Mouse (Mus musculus) heart, adult 2 months (tissue): Measurements from ENCODE around the gene Chchd3. TPM values are rescaled to one million over a fixed set of nuclear protein-coding genes. Genes with fewer than 3 reads are reported as not detected.
A peak's percentile ranks its signal among the peaks of the same experiment; 100 is the strongest.

Source experiments
- DNase-seq, 2 experiments: peaks; one replicate each; pipeline ENCODE4 v3.0.0; 2021
- H3K27ac ChIP-seq: fragments of 200-600 bp; 2 replicates; pipeline ENCODE4 v1.8.1; 2022
- H3K27me3 ChIP-seq: fragments of 200-500 bp; 2 replicates; pipeline ENCODE4 v1.6.1; 2012; ENCODE audit warnings: mild to moderate bottlenecking, low read length, inconsistent platforms, mixed read lengths; ENCODE audit not compliant: control insufficient read depth, insufficient read depth
- H3K36me3 ChIP-seq: fragments of 200-500 bp; 2 replicates; pipeline ENCODE4 v1.6.1; 2012; ENCODE audit warnings: low read length, inconsistent platforms; ENCODE audit not compliant: control insufficient read depth, insufficient read depth
- H3K4me1 ChIP-seq: fragments of 200-500 bp; 2 replicates; pipeline ENCODE4 v1.6.1; 2011; ENCODE audit warnings: low read length; ENCODE audit not compliant: control insufficient read depth, insufficient read depth
- H3K4me3 ChIP-seq: fragments of 200-600 bp; 2 replicates; pipeline ENCODE4 v1.8.1; 2022
- H3K79me2 ChIP-seq: fragments of 200-500 bp; replicated peaks from 2 replicates; pipeline ENCODE4 v1.6.1; 2012; ENCODE audit warnings: mild to moderate bottlenecking, inconsistent platforms, low read length, moderate library complexity, mixed read lengths; ENCODE audit not compliant: control insufficient read depth, insufficient read depth
- H3K9ac ChIP-seq: fragments of 200-500 bp; 2 replicates; pipeline ENCODE4 v1.6.1; 2012; ENCODE audit warnings: low read depth, mild to moderate bottlenecking, control low read depth, inconsistent platforms, low read length, mixed read lengths
- CTCF ChIP-seq: fragments of 200-600 bp; IDR thresholded peaks from 2 replicates; pipeline ENCODE4 v1.8.1; 2022; ENCODE audit warnings: antibody characterized with exemption, mild to moderate bottlenecking, moderate library complexity
- EP300 ChIP-seq: fragments of 200-500 bp; IDR thresholded peaks from 2 replicates; pipeline ENCODE4 v1.6.1; 2011; ENCODE audit warnings: low read depth, low read length, control low read depth; ENCODE audit not compliant: insufficient read depth
- POLR2A ChIP-seq: fragments of 200-500 bp; IDR thresholded peaks from 2 replicates; pipeline ENCODE4 v1.6.1; 2011; ENCODE audit warnings: mild to moderate bottlenecking, low read depth, low read length, control low read depth; ENCODE audit not compliant: insufficient read depth
- WGBS: fragments of 180-500 bp; shearing (Covaris S2); methylation state at CpG from one replicate; pipeline ENCODE4 v1.1.7; 2018; 5-methylcytosine and 5-hydroxymethylcytosine counted together
- intact Hi-C: fragments of 180-260 bp; cut with DNase I; formaldehyde crosslinking; loops from one replicate; pipeline ENCODE4 v1.15.1; 2025
- polyA plus RNA-seq: library from polyadenylated mRNA; depleted of rRNA; stranded (reverse); fragments of >200 nt; gene quantifications from 2 replicates; pipeline ENCODE4 v1.2.3, GENCODE M21; 2012
- total RNA-seq, 2 experiments: library from RNA; stranded (reverse); gene quantifications; 2 replicates each; pipeline ENCODE4 v1.2.3; 2021

The Chchd3 gene
- total and polyA plus RNA-seq, 3 experiments: 195 to 621 (median 490) TPM

GRCm38 (mm10) chr6:33001271-33001670, 58.8 kb downstream of the Chchd3 start:
- no peak overlapping the region for H3K4me3 ChIP-seq
- H3K27ac ChIP-seq: no peak overlapping the region
- no peak for DNase-seq
- H3K27me3 ChIP-seq: no peaks in the 10 kb centered on the region
- TF ChIP-seq EP300 (no peak), POLR2A (no peak), CTCF (no peak)
- H3K9ac ChIP-seq: no peak overlapping the region
- 94% methylated on average over 15 of the region's 15 CpGs for WGBS
- peaks cover 7% of the 10 kb centered on the region for H3K4me1 ChIP-seq
- intact Hi-C loops: no loop called here
- H3K36me3 ChIP-seq: peaks cover 6% of the 10 kb centered on the region
- peaks cover 3% of the 10 kb centered on the region for H3K79me2 ChIP-seq

DNA sequence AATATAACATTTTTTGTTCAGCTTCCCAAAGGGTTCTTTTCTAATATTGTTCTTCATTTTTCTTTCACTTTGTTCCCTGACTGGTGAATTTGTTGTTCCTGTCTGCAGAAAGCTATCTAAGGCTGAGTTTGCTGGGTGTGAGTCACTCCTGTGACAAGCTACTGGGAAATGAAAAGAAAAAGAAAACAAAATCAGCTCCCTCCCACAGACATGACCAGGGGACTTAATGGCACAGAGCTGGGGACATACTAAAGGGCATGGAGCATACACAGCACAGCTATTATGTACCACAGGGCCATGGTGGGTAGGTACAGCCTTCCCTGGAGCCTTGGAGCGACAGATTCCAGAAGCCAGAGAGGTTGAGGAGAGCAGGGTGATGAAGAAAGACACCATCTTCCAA, 63.5 kb downstream of the Chchd3 start:
- TF ChIP-seq EP300 (no peak), POLR2A (no peak), CTCF (no peak)
- intact Hi-C loops: no loop called here
- Histone ChIP-seq H3K27me3 (no peaks in the 10 kb centered on the region), H3K9ac (peak overlapping the region; percentile 65), H3K79me2 (peaks cover 5% of the 10 kb centered on the region), H3K27ac (no peak overlapping the region), H3K4me1 (peaks cover 3% of the 10 kb centered on the region), H3K36me3 (peaks cover 3% of the 10 kb centered on the region), H3K4me3 (no peak overlapping the region)
- 75% methylated on average over 1 of the region's 1 CpGs for whole genome bisulfite sequencing
- DNase-seq: no peak

DNA sequence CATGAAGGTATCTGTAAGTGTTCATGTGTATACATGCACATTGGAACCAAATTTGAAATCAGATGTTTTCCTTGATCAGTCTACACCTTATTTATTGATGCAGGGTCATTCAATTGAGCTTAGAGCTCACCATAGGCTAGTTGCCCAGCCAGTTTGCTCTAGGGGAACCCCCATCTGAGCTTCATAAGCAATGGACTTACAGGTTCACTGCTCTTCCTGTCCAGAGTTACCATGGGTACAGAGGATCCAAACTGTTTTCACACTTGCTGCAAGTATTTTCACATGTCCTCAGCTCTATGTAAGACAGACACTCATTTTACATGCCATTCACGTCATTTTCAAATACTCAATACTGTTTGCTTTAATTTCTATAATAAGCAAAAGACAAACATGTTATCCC, 66.2 kb downstream of the Chchd3 start:
- intact Hi-C loops: no loop called here
- no peak overlapping the region for H3K4me3 ChIP-seq
- no peak overlapping the region for H3K9ac ChIP-seq
- no peak for TF ChIP-seq EP300
- TF ChIP-seq CTCF: no peak
- no peak for TF ChIP-seq POLR2A
- H3K36me3 ChIP-seq: peaks cover 5% of the 10 kb centered on the region
- H3K79me2 ChIP-seq: peaks cover 3% of the 10 kb centered on the region
- DNase-seq: no peak
- H3K27ac ChIP-seq: no peak overlapping the region
- peaks cover 8% of the 10 kb centered on the region for H3K4me1 ChIP-seq
- 93% methylated on average over 1 of the region's 1 CpGs for WGBS
- H3K27me3 ChIP-seq: no peaks in the 10 kb centered on the region

DNA sequence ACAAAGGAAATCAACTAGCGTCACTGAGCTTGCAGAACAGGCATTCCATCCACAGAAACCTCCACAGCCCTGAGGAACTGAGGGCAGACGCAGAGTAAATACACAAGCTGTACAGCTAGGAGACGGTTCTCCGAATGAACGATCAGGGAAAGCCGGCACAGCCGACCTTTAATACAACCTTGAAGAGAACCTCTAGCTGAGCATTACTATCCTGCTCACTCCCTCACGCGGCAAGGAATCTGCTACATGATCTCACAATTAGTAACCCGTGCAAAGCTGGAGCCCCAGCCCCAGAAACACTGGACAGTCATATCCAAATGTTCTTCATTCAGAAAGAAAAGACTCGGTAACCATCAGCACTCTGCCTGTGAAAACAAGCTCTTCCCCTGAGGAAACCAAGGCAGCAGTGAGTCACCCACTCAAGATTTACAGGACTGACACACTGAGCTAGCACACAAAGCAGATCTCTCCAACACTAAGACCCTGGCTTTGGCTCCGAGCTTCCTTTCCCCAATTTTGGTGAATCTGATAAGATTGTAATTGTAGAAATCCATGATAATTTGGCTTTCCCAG, 69.9 kb downstream of the Chchd3 start:
- no peak overlapping the region for H3K9ac ChIP-seq

GRCm38 (mm10) chr6:32988561-32988960, 71.5 kb downstream of the Chchd3 start:
- Histone ChIP-seq H3K9ac (no peak overlapping the region), H3K4me3 (no peak overlapping the region), H3K79me2 (peaks cover 4% of the 10 kb centered on the region), H3K27me3 (no peaks in the 10 kb centered on the region), H3K36me3 (peaks cover 11% of the 10 kb centered on the region), H3K27ac (no peak overlapping the region), H3K4me1 (peaks cover 12% of the 10 kb centered on the region)
- intact Hi-C loops: no loop called here
- no peak for DNase-seq
- WGBS: 94% methylated on average over 8 of the region's 8 CpGs
- TF ChIP-seq EP300 (no peak), POLR2A (no peak), CTCF (no peak)

More for the DNA sequence above, 69.9 kb downstream of the Chchd3 start:
- TF ChIP-seq POLR2A (no peak), CTCF (no peak), EP300 (no peak)
- Histone ChIP-seq H3K27me3 (no peaks in the 10 kb centered on the region), H3K36me3 (peaks cover 4% of the 10 kb centered on the region), H3K4me1 (peaks cover 7% of the 10 kb centered on the region), H3K27ac (no peak overlapping the region), H3K4me3 (no peak overlapping the region), H3K79me2 (peaks cover 5% of the 10 kb centered on the region)
- intact Hi-C loops: no loop called here
- DNase-seq: no peak
- 32% methylated on average over 12 of the region's 12 CpGs for WGBS

DNA sequence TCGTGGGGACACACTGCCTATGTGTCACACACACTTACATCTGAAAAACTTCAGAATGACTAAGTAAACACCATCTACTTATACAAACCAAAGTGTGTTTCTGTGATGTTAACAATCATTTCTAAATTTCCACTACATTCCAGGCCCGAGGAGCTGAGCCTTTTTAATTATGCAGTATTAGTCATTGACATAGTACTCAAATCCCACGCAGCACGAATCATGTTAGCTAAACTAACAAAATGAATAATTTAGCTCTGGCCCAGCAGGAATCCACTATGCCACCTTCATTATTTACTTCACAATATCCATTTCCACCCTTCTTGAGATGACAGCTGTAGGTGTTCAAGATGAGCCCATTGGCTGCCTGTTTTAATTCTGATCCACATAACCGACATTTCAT, 76.2 kb downstream of the Chchd3 start:
- peaks cover 11% of the 10 kb centered on the region for H3K36me3 ChIP-seq
- no peak for TF ChIP-seq EP300
- no peak for TF ChIP-seq CTCF
- TF ChIP-seq POLR2A: no peak
- H3K27me3 ChIP-seq: no peaks in the 10 kb centered on the region
- peaks cover 6% of the 10 kb centered on the region for H3K79me2 ChIP-seq
- no peak overlapping the region for H3K9ac ChIP-seq
- WGBS: 51% methylated on average over 5 of the region's 5 CpGs
- H3K4me1 ChIP-seq: peaks cover 9% of the 10 kb centered on the region
- no peak overlapping the region for H3K4me3 ChIP-seq
- intact Hi-C loops: no loop called here
- no peak for DNase-seq
- H3K27ac ChIP-seq: peak overlapping the region; percentile 57
